Mouse (Mus musculus) limb, embryonic 13.5 days (tissue): ENCODE results near the gene Mob3a. TPM values are rescaled to one million over a fixed set of nuclear protein-coding genes. Genes with fewer than 3 reads are reported as not detected.

Experiments used
- ATAC-seq: fragments of 200-750 bp; cut with Nextera tagmentation; 2 replicates; pipeline ENCODE4 v1.8.0; 2017; ENCODE audit warnings: low read depth, moderate number of reproducible peaks, moderate TSS enrichment; ENCODE audit not compliant: low FRiP score
- H3K27ac ChIP-seq: fragments of 300-500 bp; sonication (generic); 2 replicates; pipeline ENCODE4 v1.5.1; 2015; ENCODE audit warnings: inconsistent platforms, mild to moderate bottlenecking, moderate library complexity
- H3K27me3 ChIP-seq: fragments of 300-500 bp; sonication (generic); 2 replicates; pipeline ENCODE4 v1.6.1; 2015; ENCODE audit warnings: mild to moderate bottlenecking, inconsistent platforms
- H3K36me3 ChIP-seq: fragments of 300-500 bp; sonication (generic); 2 replicates; pipeline ENCODE4 v1.6.1; 2015; ENCODE audit warnings: inconsistent platforms, mild to moderate bottlenecking, moderate library complexity
- H3K4me1 ChIP-seq: fragments of 300-500 bp; sonication (generic); 2 replicates; pipeline ENCODE4 v1.6.1; 2015; ENCODE audit warnings: inconsistent platforms
- H3K4me2 ChIP-seq: fragments of 300-500 bp; sonication (generic); replicated peaks from 2 replicates; pipeline ENCODE4 v1.6.1; 2015; ENCODE audit warnings: inconsistent platforms, mild to moderate bottlenecking, moderate library complexity
- H3K4me3 ChIP-seq: fragments of 300-500 bp; sonication (generic); 2 replicates; pipeline ENCODE4 v1.5.1; 2015; ENCODE audit warnings: moderate library complexity, mild to moderate bottlenecking, inconsistent platforms
- H3K9ac ChIP-seq: fragments of 300-500 bp; sonication (generic); 2 replicates; pipeline ENCODE4 v1.6.1; 2015; ENCODE audit warnings: mild to moderate bottlenecking, inconsistent platforms
- H3K9me3 ChIP-seq: fragments of 300-500 bp; sonication (generic); 2 replicates; pipeline ENCODE4 v1.6.1; 2016; ENCODE audit warnings: inconsistent platforms
- WGBS: fragments of 180-500 bp; shearing (Covaris S2); methylation state at CpG from one replicate; pipeline ENCODE4 v1.1.7; 2015; 5-methylcytosine and 5-hydroxymethylcytosine counted together
- polyA plus RNA-seq: library from polyadenylated mRNA; unstranded; fragments of >200 nt; fragmentation: Nextera tagmentation; extraction: Ambion mirVana; gene quantifications from 2 replicates; pipeline ENCODE4 v1.2.1, GENCODE M21; 2015

The Mob3a gene
- polyA plus RNA-seq, 1 experiment from 2014 or later = 55.3 TPM

GRCm38 (mm10) chr10:80697393-80697787, 4.4 kb downstream of the Mob3a start:
- H3K4me2 ChIP-seq = no peak overlapping the region
- H3K36me3 ChIP-seq = peaks cover 41% of the 10 kb centered on the region
- H3K9me3 ChIP-seq = no peaks in the 10 kb centered on the region
- no peak overlapping the region for H3K4me3 ChIP-seq
- H3K27ac ChIP-seq = no peak overlapping the region
- ATAC-seq = no peak
- peaks cover 21% of the 10 kb centered on the region for H3K4me1 ChIP-seq
- no peak overlapping the region for H3K9ac ChIP-seq
- WGBS = 91% methylated on average over 8 of the region's 8 CpGs
- no peaks in the 10 kb centered on the region for H3K27me3 ChIP-seq

GRCm38 (mm10) chr10:80696502-80697392, 5.0 kb downstream of the Mob3a start:
- peak overlapping the region; percentile 39; the same call in 1 of the 2 replicates for H3K27ac ChIP-seq
- H3K36me3 ChIP-seq = peaks cover 48% of the 10 kb centered on the region
- ATAC-seq = no peak
- H3K4me1 ChIP-seq = peaks cover 21% of the 10 kb centered on the region
- no peak overlapping the region; the same call in 1 of the 2 replicates for H3K4me2 ChIP-seq
- no peaks in the 10 kb centered on the region for H3K27me3 ChIP-seq
- H3K9ac ChIP-seq = no peak overlapping the region
- no peak overlapping the region for H3K4me3 ChIP-seq
- no peaks in the 10 kb centered on the region for H3K9me3 ChIP-seq
- 68% methylated on average over 12 of the region's 12 CpGs for WGBS

- H3K9ac ChIP-seq = no peak overlapping the region
- ATAC-seq = no peak
Observed at GRCm38 (mm10) chr10:80695801-80696501, 5.8 kb downstream of the Mob3a start.

DNA sequence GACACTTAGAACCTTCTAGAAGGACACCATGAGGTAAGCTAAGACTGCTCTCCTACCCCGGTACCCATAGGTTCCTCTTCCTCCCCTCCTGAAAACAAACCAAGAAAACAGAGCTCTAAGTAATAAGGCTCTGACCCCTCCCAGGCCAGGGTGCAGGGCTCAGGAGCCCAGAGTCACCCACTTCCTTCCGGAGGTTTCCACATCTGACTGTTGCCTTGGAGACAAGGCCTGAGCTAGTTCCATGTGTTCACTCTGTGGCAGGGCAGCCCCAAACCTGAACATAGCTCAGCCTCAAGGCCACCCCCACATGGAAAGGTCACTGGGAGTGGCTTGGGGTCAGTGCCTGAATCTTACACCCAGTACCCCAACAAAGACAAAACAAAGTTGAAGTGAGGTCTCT, 6.6 kb downstream of the Mob3a start:
- Histone ChIP-seq H3K36me3 (peaks cover 64% of the 10 kb centered on the region), H3K9me3 (no peaks in the 10 kb centered on the region), H3K4me3 (no peak overlapping the region), H3K27me3 (no peaks in the 10 kb centered on the region), H3K4me2 (no peak overlapping the region), H3K4me1 (peaks cover 10% of the 10 kb centered on the region), H3K9ac (no peak overlapping the region; the same call in 1 of the 2 replicates), H3K27ac (no peak overlapping the region)
- no peak for ATAC-seq
- 63% methylated on average over 2 of the region's 2 CpGs for WGBS

More at GRCm38 (mm10) chr10:80695801-80696501, 5.8 kb downstream of the Mob3a start:
- Histone ChIP-seq H3K4me3 (no peak overlapping the region), H3K27me3 (no peaks in the 10 kb centered on the region), H3K4me2 (no peak overlapping the region; the same call in 1 of the 2 replicates), H3K9me3 (no peaks in the 10 kb centered on the region), H3K36me3 (peaks cover 56% of the 10 kb centered on the region), H3K4me1 (peaks cover 17% of the 10 kb centered on the region), H3K27ac (peak overlapping the region; percentile 22; the same call in 1 of the 2 replicates)
- 66% methylated on average over 10 of the region's 10 CpGs for WGBS

DNA sequence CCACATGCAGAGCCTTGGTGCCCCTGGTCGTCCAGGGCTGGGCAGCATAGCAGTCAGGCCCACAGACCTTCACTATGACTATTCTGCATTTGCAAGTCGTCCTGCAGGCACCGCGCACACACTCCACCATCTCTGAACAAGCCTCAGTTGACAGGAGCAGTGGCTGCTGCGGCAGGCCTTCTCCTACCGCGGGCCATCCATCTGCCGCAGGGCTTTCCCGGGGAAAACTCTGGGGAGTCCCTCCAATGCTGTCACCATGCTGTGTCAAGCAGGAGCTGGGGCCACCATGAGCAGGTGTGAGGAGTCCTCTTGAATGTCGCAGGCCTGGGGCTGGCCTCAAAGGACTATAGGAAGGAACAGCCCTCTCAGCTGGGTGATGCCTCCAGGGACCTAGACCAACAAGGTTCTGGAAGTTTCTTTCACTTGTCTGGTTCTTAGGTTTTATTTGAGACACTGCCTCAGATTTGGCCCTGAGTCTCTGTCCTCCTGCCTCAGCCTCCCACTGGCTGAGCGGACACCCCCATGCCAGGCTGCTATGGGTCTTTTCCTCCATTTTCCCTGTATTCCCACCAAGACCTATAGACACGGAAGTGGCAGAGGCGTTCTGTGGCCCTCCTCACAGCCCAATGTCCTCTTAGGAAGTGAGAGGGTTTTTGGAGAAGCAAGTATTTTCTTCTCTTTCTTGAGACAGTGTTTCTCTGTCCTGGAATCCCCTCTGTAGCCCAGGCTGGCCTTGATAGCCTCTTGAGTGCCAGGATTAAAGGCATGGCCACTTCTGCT, 7.4 kb downstream of the Mob3a start:
- H3K4me2 ChIP-seq = no peak overlapping the region
- peaks cover 72% of the 10 kb centered on the region for H3K36me3 ChIP-seq
- no peak overlapping the region for H3K4me3 ChIP-seq
- ATAC-seq = no peak
- no peak overlapping the region for H3K27ac ChIP-seq
- H3K4me1 ChIP-seq = peaks cover 5% of the 10 kb centered on the region; the same call in 1 of the 2 replicates
- peak overlapping the region; percentile 25; the same call in 1 of the 2 replicates for H3K9ac ChIP-seq
- no peaks in the 10 kb centered on the region for H3K9me3 ChIP-seq
- WGBS = 89% methylated on average over 13 of the region's 13 CpGs
- H3K27me3 ChIP-seq = no peaks in the 10 kb centered on the region

- Histone ChIP-seq H3K4me2 (no peak overlapping the region), H3K36me3 (peaks cover 74% of the 10 kb centered on the region), H3K27me3 (no peaks in the 10 kb centered on the region), H3K9me3 (no peaks in the 10 kb centered on the region), H3K4me3 (no peak overlapping the region), H3K27ac (no peak overlapping the region), H3K9ac (no peak overlapping the region), H3K4me1 (peaks cover 5% of the 10 kb centered on the region; the same call in 1 of the 2 replicates)
- no peak for ATAC-seq
- 89% methylated on average over 12 of the region's 12 CpGs for WGBS
Observed at GRCm38 (mm10) chr10:80693401-80694045, 8.3 kb downstream of the Mob3a start.

- H3K27ac ChIP-seq = no peak overlapping the region
- no peak for ATAC-seq
- H3K4me3 ChIP-seq = no peak overlapping the region
- peaks cover 68% of the 10 kb centered on the region for H3K36me3 ChIP-seq
- no peak overlapping the region for H3K9ac ChIP-seq
- no peaks in the 10 kb centered on the region for H3K9me3 ChIP-seq
- H3K27me3 ChIP-seq = no peaks in the 10 kb centered on the region
- 81% methylated on average over 14 of the region's 14 CpGs for WGBS
- peaks cover 5% of the 10 kb centered on the region; the same call in 1 of the 2 replicates for H3K4me1 ChIP-seq
- H3K4me2 ChIP-seq = no peak overlapping the region
Observed at GRCm38 (mm10) chr10:80692249-80693165, 9.3 kb downstream of the Mob3a start.

GRCm38 (mm10) chr10:80687850-80688249, 13.9 kb downstream of the Mob3a start:
- Histone ChIP-seq H3K36me3 (peaks cover 88% of the 10 kb centered on the region), H3K4me3 (no peak overlapping the region), H3K4me1 (no peaks in the 10 kb centered on the region), H3K9me3 (no peaks in the 10 kb centered on the region), H3K4me2 (no peak overlapping the region), H3K9ac (no peak overlapping the region), H3K27me3 (no peaks in the 10 kb centered on the region), H3K27ac (no peak overlapping the region)
- ATAC-seq = peak; percentile 76
- WGBS = 44% methylated on average over 5 of the region's 5 CpGs

- Histone ChIP-seq H3K36me3 (peaks cover 76% of the 10 kb centered on the region), H3K4me3 (no peak overlapping the region), H3K27me3 (no peaks in the 10 kb centered on the region), H3K9ac (no peak overlapping the region), H3K9me3 (no peaks in the 10 kb centered on the region), H3K27ac (no peak overlapping the region), H3K4me2 (no peak overlapping the region), H3K4me1 (no peaks in the 10 kb centered on the region)
- 93% methylated on average over 3 of the region's 3 CpGs for WGBS
- no peak for ATAC-seq
Observed at GRCm38 (mm10) chr10:80686617-80687016, 15.2 kb downstream of the Mob3a start.

DNA sequence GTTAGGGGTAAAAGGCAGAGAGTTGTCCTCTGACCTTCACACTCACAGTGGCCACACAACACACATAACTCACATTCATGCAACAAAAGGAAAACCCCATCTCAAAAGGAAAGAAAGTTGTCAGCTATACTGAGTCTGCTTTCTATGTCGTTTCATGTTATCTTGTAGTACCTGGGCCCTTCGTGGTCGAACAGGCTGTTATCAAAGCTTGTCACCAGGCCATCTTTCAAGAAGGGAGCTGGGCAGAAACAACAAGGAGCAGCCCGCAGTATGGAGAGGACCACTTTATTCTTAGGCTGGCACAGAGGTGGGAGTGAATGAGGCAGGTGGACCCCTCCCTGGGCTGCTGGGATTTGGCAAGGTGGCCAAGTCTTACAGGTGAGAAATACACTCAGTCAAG, 16.8 kb downstream of the Mob3a start:
- no peak for ATAC-seq
- Histone ChIP-seq H3K4me2 (no peak overlapping the region), H3K4me3 (no peak overlapping the region), H3K9me3 (no peaks in the 10 kb centered on the region), H3K9ac (no peak overlapping the region), H3K36me3 (peaks cover 60% of the 10 kb centered on the region), H3K27ac (no peak overlapping the region), H3K27me3 (no peaks in the 10 kb centered on the region), H3K4me1 (peaks cover under 1% of the 10 kb centered on the region; the same call in 1 of the 2 replicates)
- WGBS = 81% methylated on average over 4 of the region's 4 CpGs
